26 mouse cellular contexts compared by ENCODE assay signal in genomic region chr8:125786886-125787285, GRCm38 (mm10). TPM values are rescaled to one million over a fixed set of nuclear protein-coding genes. Genes with fewer than 3 reads are reported as not detected.
A peak's percentile ranks its signal among the peaks of the same experiment; 100 is the strongest.
DNase-seq lines count a peak whose midpoint lies in the region; ATAC-seq and TF ChIP-seq lines count a peak whose summit lies in the region.
"Had no signal": no experiment of that assay in that cellular context is flagged by ENCODE, and none has a peak within 500 bp of the region (broad histone marks: within the 10 kb centered on the region; RNA-seq: fewer than 3 reads in every experiment).

No protein-coding gene starts in this region.

- TF ChIP-seq CTCF in forebrain, postnatal 0 days (IDR thresholded peaks at IDR 0.05; ENCODE audit: low read depth) = no peak
- no peak for TF ChIP-seq CTCF in layer of hippocampus, adult 2 months (conservative IDR thresholded peaks at IDR 0.05)

- 51% methylated on average over 7 of the region's 7 CpGs for WGBS in forebrain, postnatal 0 days
- 88% methylated on average over 7 of the region's 7 CpGs for WGBS in forebrain, embryonic 11.5 days
- 34% methylated on average over 7 of the region's 7 CpGs for WGBS in liver, embryonic 11.5 days
- 18% methylated on average over 7 of the region's 7 CpGs for whole genome bisulfite sequencing in liver, embryonic 16.5 days (ENCODE audit: insufficient replicate concordance)

- H3K9me3 ChIP-seq in forebrain, postnatal 0 days (ENCODE audit: low read length) = no peaks in the 10 kb centered on the region
- no peaks in the 10 kb centered on the region for H3K9me3 ChIP-seq in forebrain, embryonic 11.5 days (ENCODE audit: control insufficient read depth, low read length)
- H3K9me3 ChIP-seq in liver, embryonic 11.5 days (ENCODE audit: control insufficient read depth, low read length) = no peaks in the 10 kb centered on the region
- H3K9me3 ChIP-seq in liver, embryonic 16.5 days (replicated peaks; ENCODE audit: control insufficient read depth, low read length) = no peaks in the 10 kb centered on the region
- H3K9me3 ChIP-seq: embryonic facial prominence, embryonic 12.5 days; kidney, embryonic 15.5 days; midbrain, embryonic 15.5 days; neural tube, embryonic 13.5 days; stomach, embryonic 15.5 days had no signal

- H3K4me1 ChIP-seq in forebrain, postnatal 0 days (ENCODE audit: insufficient read depth) = no peaks in the 10 kb centered on the region
- H3K4me1 ChIP-seq in forebrain, embryonic 11.5 days (replicated peaks; ENCODE audit: control insufficient read depth, insufficient read depth, low read length) = no peaks in the 10 kb centered on the region
- H3K4me1 ChIP-seq in liver, embryonic 11.5 days (replicated peaks; ENCODE audit: control insufficient read depth, insufficient read depth, low read length) = peaks cover 18% of the 10 kb centered on the region
- H3K4me1 ChIP-seq in liver, embryonic 16.5 days (ENCODE audit: control insufficient read depth, low read depth, low read length) = no peaks in the 10 kb centered on the region
- H3K4me1 ChIP-seq: midbrain, embryonic 15.5 days; neural tube, embryonic 13.5 days; stomach, embryonic 15.5 days had no signal

- no peak overlapping the region for H3K9ac ChIP-seq in forebrain, postnatal 0 days
- no peak overlapping the region for H3K9ac ChIP-seq in forebrain, embryonic 11.5 days (ENCODE audit: low read length)
- H3K9ac ChIP-seq in liver, embryonic 11.5 days (ENCODE audit: low read depth, low read length) = no peak overlapping the region
- H3K9ac ChIP-seq in liver, embryonic 16.5 days (ENCODE audit: low read depth, low read length) = no peak overlapping the region
- H3K9ac ChIP-seq: embryonic facial prominence, embryonic 12.5 days; kidney, embryonic 15.5 days; midbrain, embryonic 15.5 days; neural tube, embryonic 13.5 days; stomach, embryonic 15.5 days had no signal

- H3K4me2 ChIP-seq in forebrain, postnatal 0 days (ENCODE audit: low read depth) = no peak overlapping the region
- H3K4me2 ChIP-seq in forebrain, embryonic 11.5 days (ENCODE audit: low read depth, low read length, severe bottlenecking) = no peak overlapping the region
- H3K4me2 ChIP-seq in liver, embryonic 11.5 days = no peak overlapping the region
- H3K4me2 ChIP-seq in liver, embryonic 16.5 days (ENCODE audit: low read depth, low read length) = no peak overlapping the region
- H3K4me2 ChIP-seq: embryonic facial prominence, embryonic 12.5 days; kidney, embryonic 15.5 days; midbrain, embryonic 15.5 days; neural tube, embryonic 13.5 days; stomach, embryonic 15.5 days had no signal

- no peak overlapping the region for H3K4me3 ChIP-seq in forebrain, postnatal 0 days (ENCODE audit: low read depth, low read length)
- no peak overlapping the region for H3K4me3 ChIP-seq in forebrain, embryonic 11.5 days (ENCODE audit: low read depth, low read length)
- no peak overlapping the region for H3K4me3 ChIP-seq in layer of hippocampus, adult 2 months
- H3K4me3 ChIP-seq in liver, embryonic 11.5 days (ENCODE audit: low read depth, low read length) = no peak overlapping the region
- H3K4me3 ChIP-seq in liver, embryonic 16.5 days (ENCODE audit: low read depth, low read length) = no peak overlapping the region
- H3K4me3 ChIP-seq: embryonic facial prominence, embryonic 12.5 days; heart, adult 2 months; kidney, embryonic 15.5 days; midbrain, embryonic 15.5 days; myocyte; neural tube, embryonic 13.5 days; stomach, embryonic 15.5 days had no signal

- ATAC-seq in forebrain, postnatal 0 days = peak; percentile 55
- no peak for ATAC-seq in forebrain, embryonic 11.5 days (replicated peaks; ENCODE audit: low FRiP score)
- ATAC-seq in liver, embryonic 11.5 days (replicated peaks; ENCODE audit: low FRiP score) = peak; percentile 76
- ATAC-seq in liver, embryonic 16.5 days (ENCODE audit: low read depth) = peak; percentile 56
- ATAC-seq: midbrain, embryonic 15.5 days had no signal

- H3K27ac ChIP-seq in forebrain, postnatal 0 days (ENCODE audit: low read depth, low read length) = no peak overlapping the region
- no peak overlapping the region for H3K27ac ChIP-seq in forebrain, embryonic 11.5 days (ENCODE audit: low read depth, low read length)
- peak overlapping the region; percentile 21; the same call in 1 of the 2 replicates for H3K27ac ChIP-seq in layer of hippocampus, adult 2 months
- H3K27ac ChIP-seq in liver, embryonic 11.5 days (ENCODE audit: low read depth, low read length) = no peak overlapping the region
- H3K27ac ChIP-seq in liver, embryonic 16.5 days (ENCODE audit: low read length) = no peak overlapping the region
- H3K27ac ChIP-seq: embryonic facial prominence, embryonic 12.5 days; heart, adult 2 months; kidney, embryonic 15.5 days; midbrain, embryonic 15.5 days; neural tube, embryonic 13.5 days; stomach, embryonic 15.5 days had no signal

- H3K36me3 ChIP-seq in forebrain, postnatal 0 days (ENCODE audit: insufficient read depth) = peaks cover 6% of the 10 kb centered on the region; the same call in 1 of the 2 replicates
- no peaks in the 10 kb centered on the region for H3K36me3 ChIP-seq in forebrain, embryonic 11.5 days (ENCODE audit: control insufficient read depth, insufficient read depth, low read length)
- H3K36me3 ChIP-seq in liver, embryonic 11.5 days (ENCODE audit: control insufficient read depth, insufficient read depth, low read length) = no peaks in the 10 kb centered on the region
- no peaks in the 10 kb centered on the region for H3K36me3 ChIP-seq in liver, embryonic 16.5 days (ENCODE audit: control insufficient read depth, insufficient read depth)
- H3K36me3 ChIP-seq: embryonic facial prominence, embryonic 12.5 days; kidney, embryonic 15.5 days; neural tube, embryonic 13.5 days; stomach, embryonic 15.5 days had no signal

- H3K27me3 ChIP-seq in forebrain, postnatal 0 days (ENCODE audit: insufficient read depth, low read length) = no peaks in the 10 kb centered on the region
- no peaks in the 10 kb centered on the region for H3K27me3 ChIP-seq in forebrain, embryonic 11.5 days (ENCODE audit: control insufficient read depth, insufficient read depth, low read length)
- no peaks in the 10 kb centered on the region for H3K27me3 ChIP-seq in liver, embryonic 11.5 days (replicated peaks; ENCODE audit: control insufficient read depth, insufficient read depth, low read length)
- no peaks in the 10 kb centered on the region for H3K27me3 ChIP-seq in liver, embryonic 16.5 days (ENCODE audit: control insufficient read depth, insufficient read depth, low read depth, low read length)
- H3K27me3 ChIP-seq: embryonic facial prominence, embryonic 12.5 days; kidney, embryonic 15.5 days; midbrain, embryonic 15.5 days; neural tube, embryonic 13.5 days; stomach, embryonic 15.5 days had no signal

- peak; percentile 21 for DNase-seq in forebrain, postnatal 0 days
- no peak for DNase-seq in forebrain, embryonic 11.5 days (ENCODE audit: low spot score)
- DNase-seq in layer of hippocampus, adult 2 months (ENCODE audit: low spot score in 2 of 2) = peak in 1 of 2 experiments; percentile 53
- DNase-seq in layer of hippocampus, postnatal 25 days (ENCODE audit: extremely low spot score in 1 of 2, low spot score in 1 of 2) = no peak
- DNase-seq in liver, embryonic 11.5 days (ENCODE audit: low spot score) = no peak
- no peak for DNase-seq in spleen, postnatal 36 days (ENCODE audit: low spot score in 2 of 2)
- no peak for DNase-seq in right cerebral cortex, postnatal 36 days (ENCODE audit: low spot score in 2 of 2)
- DNase-seq: adrenal gland, postnatal 25 days; cerebellum, adult 11 months; cerebellum, postnatal 14 days; gastrocnemius, postnatal 36 days; heart, adult 2 months; kidney, adult 11 months; kidney, postnatal 36 days; layer of hippocampus, postnatal 36 days; lung, adult 18-20 months; lung, postnatal 10 days; right cerebral cortex, postnatal 4 days; thymus, postnatal 25 days had no signal

RNA-seq across cellular contexts. Expression of gene Ntpcr, which starts 57.1 kb away (rescaled TPM):
- total RNA-seq in forebrain, postnatal 0 days (2014; rRNA removed) = 26.5 and 34.2 TPM in 2 replicates
- polyA plus RNA-seq in forebrain, postnatal 0 days (2015; fragmentation: Nextera tagmentation; extraction: Ambion mirVana) = 34.0 and 38.0 TPM in 2 replicates
- polyA plus RNA-seq in forebrain, embryonic 11.5 days (2014; fragmentation: Nextera tagmentation; extraction: Ambion mirVana) = 16.4 and 16.5 TPM in 2 replicates
- 10 to 100 TPM; 21.1 to 24.2 TPM for total RNA-seq in layer of hippocampus, adult 2 months (2021)
- 10 to 100 TPM; 21.0 to 21.4 TPM for total RNA-seq in layer of hippocampus, postnatal 25 days (2021)
- polyA plus RNA-seq in liver, embryonic 11.5 days (2014; fragmentation: Nextera tagmentation; extraction: Ambion mirVana) = 36.7 and 38.2 TPM in 2 replicates
- 11.0 and 12.2 TPM in 2 replicates for polyA plus RNA-seq in liver, embryonic 16.5 days (2015; fragmentation: Nextera tagmentation; extraction: Ambion mirVana)
